Mouse (Mus musculus) lung, embryonic 15.5 days (tissue): ENCODE results near the gene Pef1. TPM values are rescaled to one million over a fixed set of nuclear protein-coding genes. Genes with fewer than 3 reads are reported as not detected.

Experiments used
- ATAC-seq: fragments of 200-750 bp; cut with Nextera tagmentation; 2 replicates; pipeline ENCODE4 v1.8.0; 2017; ENCODE audit warnings: moderate number of reproducible peaks, borderline replicate concordance; ENCODE audit not compliant: low FRiP score, low TSS enrichment; ENCODE audit errors: extremely low read depth
- H3K27ac ChIP-seq: fragments of 300-500 bp; sonication (generic); 2 replicates; pipeline ENCODE4 v1.5.1; 2015; ENCODE audit warnings: moderate library complexity, mild to moderate bottlenecking, inconsistent platforms
- H3K27me3 ChIP-seq: fragments of 300-500 bp; sonication (generic); 2 replicates; pipeline ENCODE4 v1.6.1; 2015; ENCODE audit warnings: inconsistent platforms
- H3K36me3 ChIP-seq: fragments of 300-500 bp; sonication (generic); 2 replicates; pipeline ENCODE4 v1.6.1; 2015; ENCODE audit warnings: inconsistent platforms
- H3K4me1 ChIP-seq: fragments of 300-500 bp; sonication (generic); 2 replicates; pipeline ENCODE4 v1.6.1; 2015; ENCODE audit warnings: inconsistent platforms
- H3K4me2 ChIP-seq: fragments of 300-500 bp; sonication (generic); 2 replicates; pipeline ENCODE4 v1.6.1; 2015; ENCODE audit warnings: inconsistent platforms, mild to moderate bottlenecking, moderate library complexity
- H3K4me3 ChIP-seq: fragments of 300-500 bp; sonication (generic); 2 replicates; pipeline ENCODE4 v1.5.1; 2015; ENCODE audit warnings: mild to moderate bottlenecking, inconsistent platforms
- H3K9ac ChIP-seq: fragments of 300-500 bp; sonication (generic); 2 replicates; pipeline ENCODE4 v1.6.1; 2015; ENCODE audit warnings: inconsistent platforms
- H3K9me3 ChIP-seq: fragments of 300-500 bp; sonication (generic); 2 replicates; pipeline ENCODE4 v1.6.1; 2016; ENCODE audit warnings: inconsistent platforms
- WGBS: fragments of 180-500 bp; shearing (Covaris S2); methylation state at CpG from one replicate; pipeline ENCODE4 v1.1.7; 2015; 5-methylcytosine and 5-hydroxymethylcytosine counted together
- polyA plus RNA-seq: library from polyadenylated mRNA; unstranded; fragments of >200 nt; fragmentation: Nextera tagmentation; extraction: Ambion mirVana; gene quantifications from 2 replicates; pipeline ENCODE4 v1.2.1, GENCODE M21; 2015

Pef1 gene
- polyA plus RNA-seq, 1 experiment from 2014 or later = 76.5 TPM

GRCm38 (mm10) chr4:130124110-130124509 is 21.8 kb downstream of the Pef1 start:
- Histone ChIP-seq H3K27ac (peak overlapping the region; percentile 84), H3K36me3 (peaks cover 49% of the 10 kb centered on the region), H3K4me1 (peaks cover 26% of the 10 kb centered on the region), H3K4me2 (no peak overlapping the region), H3K27me3 (no peaks in the 10 kb centered on the region), H3K9ac (no peak overlapping the region), H3K4me3 (no peak overlapping the region), H3K9me3 (no peaks in the 10 kb centered on the region)
- 0 out of 2 replicates have a peak, but pooled peaks have one; percentile 63 for ATAC-seq
- 64% methylated on average over 4 of the region's 4 CpGs for WGBS

GRCm38 (mm10) chr4:130125164-130125563 is 22.8 kb downstream of the Pef1 start:
- H3K9ac ChIP-seq = no peak overlapping the region
- no peaks in the 10 kb centered on the region for H3K9me3 ChIP-seq
- no peak for ATAC-seq
- H3K27ac ChIP-seq = peak overlapping the region; percentile 84
- H3K27me3 ChIP-seq = no peaks in the 10 kb centered on the region
- H3K4me3 ChIP-seq = no peak overlapping the region
- WGBS = 61% methylated on average over 6 of the region's 6 CpGs
- peaks cover 49% of the 10 kb centered on the region for H3K36me3 ChIP-seq
- H3K4me2 ChIP-seq = no peak overlapping the region
- peaks cover 30% of the 10 kb centered on the region for H3K4me1 ChIP-seq

- no peak for ATAC-seq
- Histone ChIP-seq H3K36me3 (peaks cover 47% of the 10 kb centered on the region), H3K4me2 (no peak overlapping the region), H3K27me3 (no peaks in the 10 kb centered on the region), H3K4me3 (no peak overlapping the region), H3K9ac (no peak overlapping the region), H3K4me1 (peaks cover 35% of the 10 kb centered on the region), H3K9me3 (no peaks in the 10 kb centered on the region), H3K27ac (no peak overlapping the region)
- 72% methylated on average over 5 of the region's 5 CpGs for WGBS
These were observed 23.6 kb downstream of the Pef1 start for GRCm38 (mm10) chr4:130125935-130126334.

- 78% methylated on average over 5 of the region's 5 CpGs for WGBS
- H3K4me3 ChIP-seq = no peak overlapping the region
- H3K27me3 ChIP-seq = no peaks in the 10 kb centered on the region
- peaks cover 26% of the 10 kb centered on the region for H3K36me3 ChIP-seq
- H3K27ac ChIP-seq = no peak overlapping the region
- H3K9me3 ChIP-seq = no peaks in the 10 kb centered on the region
- no peak overlapping the region for H3K9ac ChIP-seq
- no peak for ATAC-seq
- H3K4me1 ChIP-seq = peaks cover 23% of the 10 kb centered on the region
- H3K4me2 ChIP-seq = no peak overlapping the region
These were observed 26.5 kb downstream of the Pef1 start for GRCm38 (mm10) chr4:130128907-130129306.

GRCm38 (mm10) chr4:130130082-130130481 is 27.7 kb downstream of the Pef1 start:
- Histone ChIP-seq H3K4me2 (no peak overlapping the region), H3K9me3 (no peaks in the 10 kb centered on the region), H3K36me3 (peaks cover 26% of the 10 kb centered on the region), H3K27me3 (no peaks in the 10 kb centered on the region), H3K4me1 (0 out of 2 replicates have a peak, but pooled peaks cover 13% of the 10 kb centered on the region), H3K4me3 (no peak overlapping the region), H3K9ac (no peak overlapping the region), H3K27ac (no peak overlapping the region)
- ATAC-seq = no peak
- 73% methylated on average over 10 of the region's 10 CpGs for WGBS

- Histone ChIP-seq H3K9ac (no peak overlapping the region), H3K27ac (peak overlapping the region; percentile 29; the same call in 1 of the 2 replicates)
These were observed 28.4 kb downstream of the Pef1 start for GRCm38 (mm10) chr4:130130641-130131350.

GRCm38 (mm10) chr4:130131448-130132105 is 29.2 kb downstream of the Pef1 start:
- WGBS = 87% methylated on average over 7 of the region's 7 CpGs
- no peak overlapping the region for H3K9ac ChIP-seq
- H3K27ac ChIP-seq = no peak overlapping the region
- peaks cover 13% of the 10 kb centered on the region for H3K36me3 ChIP-seq
- no peak for ATAC-seq
- no peak overlapping the region for H3K4me3 ChIP-seq
- H3K9me3 ChIP-seq = no peaks in the 10 kb centered on the region
- peaks cover 3% of the 10 kb centered on the region; the same call in 1 of the 2 replicates for H3K27me3 ChIP-seq
- H3K4me2 ChIP-seq = no peak overlapping the region
- 0 out of 2 replicates have a peak, but pooled peaks cover 10% of the 10 kb centered on the region for H3K4me1 ChIP-seq

More at GRCm38 (mm10) chr4:130130641-130131350, 28.4 kb downstream of the Pef1 start:
- Histone ChIP-seq H3K9me3 (no peaks in the 10 kb centered on the region), H3K27me3 (no peaks in the 10 kb centered on the region), H3K4me1 (0 out of 2 replicates have a peak, but pooled peaks cover 10% of the 10 kb centered on the region), H3K4me2 (no peak overlapping the region), H3K36me3 (peaks cover 21% of the 10 kb centered on the region), H3K4me3 (no peak overlapping the region)
- WGBS = 53% methylated on average over 13 of the region's 13 CpGs
- ATAC-seq = peak; percentile 40; the same call in 1 of the 2 replicates

- no peaks in the 10 kb centered on the region for H3K9me3 ChIP-seq
- no peak overlapping the region for H3K27ac ChIP-seq
- H3K4me2 ChIP-seq = no peak overlapping the region
- ATAC-seq = no peak
- H3K4me1 ChIP-seq = peaks cover 15% of the 10 kb centered on the region
- peaks cover 18% of the 10 kb centered on the region for H3K27me3 ChIP-seq
- no peak overlapping the region for H3K9ac ChIP-seq
- H3K36me3 ChIP-seq = no peaks in the 10 kb centered on the region
- H3K4me3 ChIP-seq = no peak overlapping the region
- WGBS = 38% methylated on average over 6 of the region's 6 CpGs
These were observed 31.0 kb downstream of the Pef1 start for GRCm38 (mm10) chr4:130133399-130133798.

- peak overlapping the region; percentile 37 for H3K4me3 ChIP-seq
- peak overlapping the region; percentile 27 for H3K9ac ChIP-seq
- H3K27me3 ChIP-seq = peaks cover 49% of the 10 kb centered on the region
- no peaks in the 10 kb centered on the region for H3K9me3 ChIP-seq
- WGBS = under 1% methylated on average over 55 of the region's 57 CpGs
- peak overlapping the region; percentile 80 for H3K4me2 ChIP-seq
- no peaks in the 10 kb centered on the region for H3K36me3 ChIP-seq
- peak; percentile 43 for ATAC-seq
- no peak overlapping the region for H3K27ac ChIP-seq
- peaks cover 17% of the 10 kb centered on the region for H3K4me1 ChIP-seq
These were observed 36.3 kb downstream of the Pef1 start for GRCm38 (mm10) chr4:130138441-130139213.

- no peaks in the 10 kb centered on the region for H3K9me3 ChIP-seq
- H3K36me3 ChIP-seq = no peaks in the 10 kb centered on the region
- peak within 1 kb of the TSS; percentile 37 for H3K4me3 ChIP-seq
- H3K27me3 ChIP-seq = peaks cover 49% of the 10 kb centered on the region
- H3K27ac ChIP-seq = no peak within 1 kb of the TSS
- 0 out of 2 replicates have a peak, but pooled peaks have one; percentile 8 for ATAC-seq
- H3K9ac ChIP-seq = peak within 1 kb of the TSS; percentile 27
- peaks cover 17% of the 10 kb centered on the region for H3K4me1 ChIP-seq
- peak within 1 kb of the TSS; percentile 80 for H3K4me2 ChIP-seq
- under 1% methylated on average over 12 of the region's 15 CpGs for WGBS
These were observed 36.8 kb downstream of the Pef1 start, which contains the start of gene Hcrtr1 for GRCm38 (mm10) chr4:130139214-130139492. TSS of gene Hcrtr1 (minus strand) at chr4:130139359.

- no peak overlapping the region for H3K27ac ChIP-seq
- ATAC-seq = no peak
- H3K27me3 ChIP-seq = peaks cover 49% of the 10 kb centered on the region
- no peak overlapping the region for H3K9ac ChIP-seq
- H3K4me1 ChIP-seq = peaks cover 17% of the 10 kb centered on the region
- H3K36me3 ChIP-seq = no peaks in the 10 kb centered on the region
- H3K4me3 ChIP-seq = no peak overlapping the region
- no peak overlapping the region for H3K4me2 ChIP-seq
- WGBS = 47% methylated on average over 9 of the region's 9 CpGs
- no peaks in the 10 kb centered on the region for H3K9me3 ChIP-seq
These were observed 38.6 kb downstream of the Pef1 start for GRCm38 (mm10) chr4:130140992-130141402.
